Mouse (Mus musculus) c-Kit-positive CD71-positive TER-119-positive erythroid progenitor cells, embryonic 14.5 days (primary cell): ENCODE results near the gene Ssna1.

Experiments
- DNase-seq: peaks from one replicate; pipeline ENCODE4 v3.0.0-alpha.2; 2013; ENCODE audit warnings: low spot score

The Ssna1 gene

GRCm38 (mm10) chr2:25271827-25272511 lies at the start of gene Ssna1, which contains the start of gene Anapc2:
Gene Ssna1 (minus strand): TSS chr2:25272438.
Gene Anapc2 (plus strand): TSS chr2:25272478.
- DNase-seq = peak; percentile 97

GRCm38 (mm10) chr2:25320084-25320483 lies 47.8 kb upstream of the Ssna1 start:
- DNase-seq = no peak

GRCm38 (mm10) chr2:25318971-25319773 lies 46.9 kb upstream of the Ssna1 start, which contains the start of gene Grin1:
Gene Grin1 (minus strand): TSS chr2:25319187.
- DNase-seq = peak; percentile 59

- no peak for DNase-seq
Observed at GRCm38 (mm10) chr2:25318119-25318966, 46.1 kb upstream of the Ssna1 start.

- no peak for DNase-seq
Observed at GRCm38 (mm10) chr2:25311491-25311891, 39.3 kb upstream of the Ssna1 start.

- no peak for DNase-seq
Observed at GRCm38 (mm10) chr2:25310969-25311368, 38.7 kb upstream of the Ssna1 start.

GRCm38 (mm10) chr2:25310180-25310579 lies 37.9 kb upstream of the Ssna1 start:
- DNase-seq = no peak

GRCm38 (mm10) chr2:25305587-25306359 lies 33.5 kb upstream of the Ssna1 start:
- DNase-seq = no peak

- DNase-seq = no peak
Observed at GRCm38 (mm10) chr2:25304657-25305541, 32.7 kb upstream of the Ssna1 start.

- DNase-seq = no peak
Observed at GRCm38 (mm10) chr2:25303931-25304656, 31.9 kb upstream of the Ssna1 start.

GRCm38 (mm10) chr2:25303452-25303851 lies 31.2 kb upstream of the Ssna1 start:
- DNase-seq = no peak

- no peak for DNase-seq
Observed at GRCm38 (mm10) chr2:25298046-25298445, 25.8 kb upstream of the Ssna1 start.

GRCm38 (mm10) chr2:25297093-25297492 lies 24.9 kb upstream of the Ssna1 start:
- no peak for DNase-seq

- DNase-seq = no peak
Observed at GRCm38 (mm10) chr2:25293706-25294105, 21.5 kb upstream of the Ssna1 start.

- peak; percentile 60 for DNase-seq
Observed at GRCm38 (mm10) chr2:25292856-25293255, 20.6 kb upstream of the Ssna1 start.

- no peak for DNase-seq
Observed at GRCm38 (mm10) chr2:25292054-25292544, 19.9 kb upstream of the Ssna1 start.

GRCm38 (mm10) chr2:25291184-25292053 lies 19.2 kb upstream of the Ssna1 start:
- DNase-seq = no peak

GRCm38 (mm10) chr2:25290816-25291130 lies 18.5 kb upstream of the Ssna1 start:
- DNase-seq = no peak
